Mouse (Mus musculus) lung, adult 18-20 months (tissue): ENCODE results near the gene Marcks.
A peak's percentile ranks its signal among the peaks of the same experiment; 100 is the strongest.

Experiments used
- DNase-seq, 2 experiments: peaks; one replicate each; pipeline ENCODE4 v3.0.0; 2022; ENCODE audit warnings: mixed read lengths in 2 of 2

Marcks gene

GRCm38 (mm10) chr10:37138778-37139442 is at the start of gene Marcks:
Gene Marcks (minus strand): TSS chr10:37138920.
- peak; percentile 82 to 87 for DNase-seq

- DNase-seq, result no peak
Measured at GRCm38 (mm10) chr10:37177071-37177470, 38.4 kb upstream of the Marcks start.

GRCm38 (mm10) chr10:37172416-37172950 is 33.8 kb upstream of the Marcks start:
- no peak for DNase-seq

- DNase-seq, result no peak
Measured at GRCm38 (mm10) chr10:37171711-37172415, 33.1 kb upstream of the Marcks start.

GRCm38 (mm10) chr10:37170878-37171277 is 32.2 kb upstream of the Marcks start:
- no peak for DNase-seq

GRCm38 (mm10) chr10:37170466-37170865 is 31.7 kb upstream of the Marcks start:
- DNase-seq, result no peak

- no peak for DNase-seq
Measured at GRCm38 (mm10) chr10:37167527-37167926, 28.8 kb upstream of the Marcks start.

GRCm38 (mm10) chr10:37159731-37160130 is 21.0 kb upstream of the Marcks start:
- DNase-seq, result no peak

GRCm38 (mm10) chr10:37157156-37157555 is 18.4 kb upstream of the Marcks start:
- DNase-seq, result no peak

- no peak for DNase-seq
Measured at GRCm38 (mm10) chr10:37155131-37155530, 16.4 kb upstream of the Marcks start.

GRCm38 (mm10) chr10:37151539-37152271 is 13.0 kb upstream of the Marcks start:
- no peak for DNase-seq

GRCm38 (mm10) chr10:37148016-37148415 is 9.3 kb upstream of the Marcks start:
- DNase-seq, result no peak

GRCm38 (mm10) chr10:37145456-37145855 is 6.7 kb upstream of the Marcks start:
- DNase-seq, result no peak

- DNase-seq, result no peak
Measured at GRCm38 (mm10) chr10:37141621-37142020, 2.9 kb upstream of the Marcks start.

- DNase-seq, result peak; percentile 90 to 93
Measured at GRCm38 (mm10) chr10:37140736-37141451, 2.2 kb upstream of the Marcks start.

- no peak for DNase-seq
Measured at GRCm38 (mm10) chr10:37140166-37140735, 1.5 kb upstream of the Marcks start.

GRCm38 (mm10) chr10:37139443-37140165 is 884 bp upstream of the Marcks start:
- peak; percentile 14 to 16 for DNase-seq

GRCm38 (mm10) chr10:37138311-37138731 is 399 bp downstream of the Marcks start:
- DNase-seq, result peak; percentile 19 to 30

- DNase-seq, result peak; percentile 46 to 60
Measured at GRCm38 (mm10) chr10:37137531-37138310, 999 bp downstream of the Marcks start.

GRCm38 (mm10) chr10:37136981-37137518 is 1.7 kb downstream of the Marcks start:
- DNase-seq, result peak; percentile 89
